Mouse (Mus musculus) intestine, postnatal 0 days (tissue): Measurements from ENCODE around the gene Ly6g6c. TPM values are rescaled to one million over a fixed set of nuclear protein-coding genes. Genes with fewer than 3 reads are reported as not detected.

Experiments used
- ATAC-seq: fragments of 200-750 bp; cut with Nextera tagmentation; 2 replicates; pipeline ENCODE4 v1.8.0; 2017; ENCODE audit warnings: mild to moderate bottlenecking, moderate TSS enrichment, moderate library complexity
- H3K27ac ChIP-seq: fragments of 300-500 bp; sonication (generic); 2 replicates; pipeline ENCODE4 v1.5.1; 2014; ENCODE audit warnings: mild to moderate bottlenecking, low read depth, low read length, moderate library complexity
- H3K27me3 ChIP-seq: fragments of 300-500 bp; sonication (generic); replicated peaks from 2 replicates; pipeline ENCODE4 v1.6.1; 2014; ENCODE audit warnings: low read length, mixed read lengths; ENCODE audit not compliant: control insufficient read depth, insufficient read depth
- H3K36me3 ChIP-seq: fragments of 300-500 bp; sonication (generic); 2 replicates; pipeline ENCODE4 v1.6.1; 2014; ENCODE audit warnings: mild to moderate bottlenecking, moderate library complexity; ENCODE audit not compliant: control insufficient read depth, insufficient read depth
- H3K4me1 ChIP-seq: fragments of 300-500 bp; sonication (generic); replicated peaks from 2 replicates; pipeline ENCODE4 v1.6.1; 2014; ENCODE audit warnings: antibody characterized with exemption, low read length, mixed read lengths; ENCODE audit not compliant: control insufficient read depth, insufficient read depth
- H3K4me2 ChIP-seq: fragments of 300-500 bp; sonication (generic); replicated peaks from 2 replicates; pipeline ENCODE4 v1.6.1; 2014; ENCODE audit warnings: low read depth, mild to moderate bottlenecking, moderate library complexity
- H3K4me3 ChIP-seq: fragments of 300-500 bp; sonication (generic); 2 replicates; pipeline ENCODE4 v1.5.1; 2014; ENCODE audit warnings: low read depth, low read length
- H3K9ac ChIP-seq: fragments of 300-500 bp; sonication (generic); 2 replicates; pipeline ENCODE4 v1.6.1; 2014; ENCODE audit warnings: mild to moderate bottlenecking, low read depth, low read length
- H3K9me3 ChIP-seq: fragments of 300-500 bp; sonication (generic); 2 replicates; pipeline ENCODE4 v1.6.1; 2016; ENCODE audit warnings: mixed run types; ENCODE audit not compliant: control insufficient read depth
- CTCF ChIP-seq: sonication (generic); IDR thresholded peaks from 2 replicates; pipeline ENCODE4 v1.5.1; 2016; ENCODE audit warnings: low read depth, mild to moderate bottlenecking, control low read depth, antibody characterized with exemption, moderate library complexity
- WGBS: fragments of 180-500 bp; shearing (Covaris S2); extraction: QIAGEN DNeasy Blood & Tissue Kit; methylation state at CpG from one replicate; pipeline ENCODE4 v1.1.7; 2014; 5-methylcytosine and 5-hydroxymethylcytosine counted together
- polyA plus RNA-seq: library from polyadenylated mRNA; unstranded; fragments of >200 nt; fragmentation: Nextera tagmentation; extraction: Ambion mirVana; gene quantifications from 2 replicates; pipeline ENCODE4 v1.2.1, GENCODE M21; 2015

Ly6g6c gene
- polyA plus RNA-seq, 1 experiment from 2014 or later: 0.12 TPM

DNA sequence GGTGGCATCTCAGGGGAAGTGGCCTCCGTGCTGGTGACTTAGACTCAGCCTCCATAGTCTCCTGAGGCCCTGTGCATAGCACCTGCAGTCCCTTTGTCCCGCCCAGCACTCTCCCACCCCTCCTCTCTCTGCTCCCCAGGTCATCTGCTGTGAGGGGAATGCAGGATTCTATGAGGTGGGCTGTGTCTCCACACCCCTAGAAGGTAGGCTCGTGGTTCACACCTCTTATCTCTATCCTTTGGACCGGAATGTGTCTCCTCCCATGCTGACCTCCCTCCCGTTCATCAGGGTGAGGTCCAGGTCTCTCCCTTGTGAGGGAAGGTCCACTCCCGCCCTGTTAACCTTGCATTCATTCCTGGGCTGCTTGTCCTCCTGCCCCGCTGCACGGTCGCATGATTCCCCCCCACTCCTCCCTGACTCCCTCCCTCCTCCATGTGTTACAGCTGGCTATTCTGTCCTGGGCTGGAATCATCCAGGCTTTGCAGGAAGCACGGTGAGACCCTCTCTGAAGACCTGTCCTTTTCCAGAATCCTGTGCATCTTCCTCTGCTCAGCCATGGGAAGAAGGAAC is 35.1 kb downstream of the Ly6g6c start:
- 0 out of 2 replicates have a peak overlapping the region, but pooled peaks have one; percentile 21 for H3K27ac ChIP-seq

GRCm38 (mm10) chr17:35101161-35101560 is 36.0 kb downstream of the Ly6g6c start:
- Histone ChIP-seq H3K9me3 (no peaks in the 10 kb centered on the region), H3K36me3 (peaks cover 71% of the 10 kb centered on the region), H3K27me3 (no peaks in the 10 kb centered on the region), H3K9ac (no peak overlapping the region), H3K27ac (0 out of 2 replicates have a peak overlapping the region, but pooled peaks have one; percentile 15), H3K4me2 (no peak overlapping the region), H3K4me3 (no peak overlapping the region), H3K4me1 (no peaks in the 10 kb centered on the region)
- no peak for TF ChIP-seq CTCF
- WGBS: 92% methylated on average over 11 of the region's 11 CpGs
- no peak for ATAC-seq

More for the DNA sequence above, 35.1 kb downstream of the Ly6g6c start:
- Histone ChIP-seq H3K27me3 (no peaks in the 10 kb centered on the region), H3K9ac (no peak overlapping the region), H3K4me1 (no peaks in the 10 kb centered on the region), H3K36me3 (peaks cover 80% of the 10 kb centered on the region), H3K9me3 (no peaks in the 10 kb centered on the region), H3K4me2 (no peak overlapping the region; the same call in 1 of the 2 replicates), H3K4me3 (no peak overlapping the region)
- no peak for TF ChIP-seq CTCF
- ATAC-seq: 0 out of 2 replicates have a peak, but pooled peaks have one; percentile 11
- 55% methylated on average over 10 of the region's 10 CpGs for WGBS

DNA sequence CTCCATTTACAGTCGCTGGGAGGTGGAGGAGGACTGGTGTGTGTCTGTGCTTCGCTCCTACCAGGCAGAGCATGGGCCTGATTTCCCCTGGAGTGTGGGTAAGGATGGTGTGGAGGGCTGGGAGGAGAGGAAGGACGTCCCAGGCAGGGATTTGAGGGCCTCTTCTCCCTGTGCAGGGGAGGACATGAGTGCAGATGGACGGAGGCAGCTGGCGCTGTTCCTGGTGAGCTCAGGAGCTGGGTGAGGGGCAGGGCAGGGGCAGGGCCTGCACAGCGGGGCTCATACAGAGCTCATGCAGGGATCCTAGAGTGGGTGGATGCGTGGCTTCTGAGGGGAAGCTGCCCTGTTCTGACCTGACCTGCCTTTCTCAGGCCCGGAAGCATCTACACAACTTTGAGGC is 37.1 kb downstream of the Ly6g6c start:
- H3K4me1 ChIP-seq: no peaks in the 10 kb centered on the region
- no peak for ATAC-seq
- WGBS: 76% methylated on average over 8 of the region's 8 CpGs

DNA sequence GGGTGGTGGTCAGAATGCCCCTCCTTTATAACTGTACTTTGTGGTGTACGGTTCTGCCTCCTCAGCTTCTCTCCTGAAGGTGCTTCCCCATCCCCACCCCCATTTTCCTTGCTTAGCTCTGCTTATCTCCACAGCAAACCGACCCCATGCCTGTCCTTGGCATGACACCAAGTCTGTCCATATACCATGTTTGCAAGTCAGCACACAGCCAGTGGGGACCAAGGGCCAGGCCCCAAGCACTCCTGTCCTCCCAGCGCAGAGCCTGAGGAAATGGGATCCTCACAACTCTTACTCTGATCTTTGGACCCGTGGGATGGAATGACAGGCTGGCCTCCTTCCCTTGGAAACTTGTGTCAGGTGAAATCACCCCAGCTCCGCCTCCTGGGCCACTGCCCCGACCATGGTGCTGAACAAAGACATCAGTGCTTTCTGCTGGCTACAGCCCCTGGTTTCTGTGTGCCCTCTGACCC is 38.1 kb downstream of the Ly6g6c start:
- H3K4me2 ChIP-seq: no peak overlapping the region; the same call in 1 of the 2 replicates
- no peaks in the 10 kb centered on the region for H3K4me1 ChIP-seq
- ATAC-seq: peak; percentile 82
- WGBS: 33% methylated on average over 6 of the region's 6 CpGs
- H3K9ac ChIP-seq: no peak overlapping the region
- no peaks in the 10 kb centered on the region for H3K27me3 ChIP-seq
- TF ChIP-seq CTCF: no peak
- no peak overlapping the region for H3K4me3 ChIP-seq
- H3K36me3 ChIP-seq: peaks cover 51% of the 10 kb centered on the region
- peak overlapping the region; percentile 64 for H3K27ac ChIP-seq
- no peaks in the 10 kb centered on the region for H3K9me3 ChIP-seq

More for the DNA sequence above, 37.1 kb downstream of the Ly6g6c start:
- no peaks in the 10 kb centered on the region for H3K27me3 ChIP-seq
- TF ChIP-seq CTCF: no peak
- no peak overlapping the region for H3K4me2 ChIP-seq
- H3K27ac ChIP-seq: peak overlapping the region; percentile 21; the same call in 1 of the 2 replicates
- H3K9me3 ChIP-seq: no peaks in the 10 kb centered on the region
- H3K9ac ChIP-seq: no peak overlapping the region
- peaks cover 59% of the 10 kb centered on the region for H3K36me3 ChIP-seq
- H3K4me3 ChIP-seq: no peak overlapping the region

- no peak overlapping the region for H3K9ac ChIP-seq
- no peak for TF ChIP-seq CTCF
- H3K36me3 ChIP-seq: peaks cover 43% of the 10 kb centered on the region
- no peak overlapping the region for H3K4me2 ChIP-seq
- WGBS: 91% methylated on average over 7 of the region's 7 CpGs
- H3K27me3 ChIP-seq: no peaks in the 10 kb centered on the region
- H3K9me3 ChIP-seq: no peaks in the 10 kb centered on the region
- peak overlapping the region; percentile 64 for H3K27ac ChIP-seq
- ATAC-seq: no peak
- no peaks in the 10 kb centered on the region for H3K4me1 ChIP-seq
- no peak overlapping the region for H3K4me3 ChIP-seq
Observed at GRCm38 (mm10) chr17:35104079-35104478, 38.9 kb downstream of the Ly6g6c start.

DNA sequence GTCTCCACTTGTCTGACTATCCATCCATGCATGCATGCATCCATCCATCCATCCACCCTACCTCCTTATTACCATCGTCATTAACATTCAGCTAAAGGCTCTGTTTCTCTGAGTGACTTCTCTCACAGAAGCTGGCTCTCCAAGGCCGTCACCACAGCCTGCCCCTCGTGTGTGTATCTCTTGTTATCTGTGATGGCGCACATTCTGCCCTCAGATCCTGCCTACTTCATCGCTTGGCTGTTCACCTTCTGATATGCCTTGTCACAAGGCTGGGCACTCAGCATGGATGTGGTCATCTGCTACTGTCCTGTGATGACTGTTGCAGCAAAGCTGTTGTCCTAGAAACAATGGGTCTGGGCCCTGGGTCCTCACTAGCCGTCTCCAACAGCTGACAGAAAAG is 39.6 kb downstream of the Ly6g6c start:
- 59% methylated on average over 6 of the region's 6 CpGs for WGBS
- Histone ChIP-seq H3K4me1 (no peaks in the 10 kb centered on the region), H3K9me3 (no peaks in the 10 kb centered on the region), H3K27ac (no peak overlapping the region), H3K36me3 (peaks cover 36% of the 10 kb centered on the region), H3K27me3 (no peaks in the 10 kb centered on the region), H3K4me3 (no peak overlapping the region), H3K4me2 (no peak overlapping the region), H3K9ac (no peak overlapping the region)
- TF ChIP-seq CTCF: no peak
- ATAC-seq: no peak
